Mouse (Mus musculus) embryo, embryonic 10.5 days (tissue): Measurements from ENCODE around the gene Stac.

Experiments used
- DNase-seq: peaks from one replicate; pipeline ENCODE4 v3.0.0-alpha.2; 2015; ENCODE audit warnings: low spot score

Stac gene

GRCm38 (mm10) chr9:111689680-111690483 lies at the start of gene Stac:
Gene Stac, minus strand, starts transcription at chr9:111690348.
- peak; percentile 45 for DNase-seq

DNA sequence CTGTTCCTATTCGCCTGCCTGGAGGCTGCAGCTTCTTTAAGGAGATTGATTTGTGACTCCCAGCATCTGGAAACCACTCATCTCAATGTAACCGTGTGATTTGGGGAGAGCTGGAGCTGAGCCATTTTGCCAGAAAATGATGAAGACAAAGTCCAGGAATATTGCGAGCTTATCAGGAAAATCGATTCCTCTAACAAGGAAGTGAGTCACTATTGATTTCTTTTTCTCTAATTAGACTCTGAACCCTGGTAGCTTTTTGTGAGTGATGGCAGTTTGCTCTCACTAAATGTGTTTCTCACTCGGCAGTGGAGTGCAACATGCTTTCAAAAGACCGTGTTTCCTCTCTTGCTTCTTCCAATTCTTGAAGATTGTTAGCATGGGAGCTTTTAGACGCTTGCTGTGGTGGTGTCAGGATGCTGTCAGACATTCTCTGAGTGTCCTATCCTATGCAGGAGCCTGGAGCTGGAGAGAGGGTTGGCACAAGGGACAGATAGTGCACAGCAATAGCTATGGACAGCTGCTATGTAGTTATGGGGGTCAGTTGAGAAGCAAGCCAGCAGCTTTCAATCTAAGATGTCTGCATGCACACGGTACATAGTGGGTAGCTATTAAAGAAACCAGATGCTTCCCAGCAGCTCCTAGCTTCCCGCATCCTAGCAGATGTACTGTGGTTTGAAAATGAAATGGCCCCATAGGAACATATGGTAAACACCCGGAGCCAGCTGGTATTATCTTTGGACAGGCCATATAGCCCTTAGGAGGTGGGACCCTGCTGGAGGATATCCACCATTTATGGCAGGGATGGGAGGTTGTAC lies 49.5 kb upstream of the Stac start:
- DNase-seq, result peak; percentile 14

- no peak for DNase-seq
These were observed 48.9 kb upstream of the Stac start for GRCm38 (mm10) chr9:111739026-111739425.

GRCm38 (mm10) chr9:111737796-111738195 lies 47.6 kb upstream of the Stac start:
- no peak for DNase-seq

GRCm38 (mm10) chr9:111735931-111736330 lies 45.8 kb upstream of the Stac start:
- DNase-seq, result peak; percentile 27

GRCm38 (mm10) chr9:111731939-111732670 lies 42.0 kb upstream of the Stac start:
- DNase-seq, result no peak

DNA sequence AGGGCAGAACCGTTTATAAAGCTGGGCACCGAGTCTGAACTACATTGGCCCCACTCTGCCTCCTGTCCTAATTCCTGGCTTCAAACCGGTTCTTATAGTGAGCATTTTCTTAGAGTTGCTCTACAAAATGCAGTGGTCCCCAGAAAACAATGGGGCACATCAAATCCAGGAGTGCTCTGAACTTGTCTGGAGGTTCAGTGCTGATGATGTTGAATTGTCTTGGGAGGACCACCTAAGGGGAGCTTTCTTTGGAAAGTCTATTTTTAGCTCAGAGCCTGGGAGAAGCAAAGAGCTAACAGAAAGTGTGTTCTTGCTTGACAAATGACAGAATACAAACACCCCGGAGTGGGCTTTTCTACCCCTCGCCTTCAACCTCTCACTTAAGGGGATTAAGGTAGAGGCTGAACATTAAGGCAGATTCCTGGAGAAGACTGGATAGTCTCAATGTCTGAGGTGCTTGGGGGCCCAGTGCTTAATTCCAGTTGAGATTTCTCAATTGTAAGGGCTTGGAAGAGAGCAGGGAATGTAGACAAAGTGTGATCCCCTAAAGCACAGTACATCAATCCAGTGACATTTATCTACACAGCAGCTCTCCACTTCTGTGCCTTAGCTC lies 34.9 kb upstream of the Stac start:
- DNase-seq, result peak; percentile 4

- no peak for DNase-seq
These were observed 24.3 kb upstream of the Stac start for GRCm38 (mm10) chr9:111714457-111714856.

GRCm38 (mm10) chr9:111700101-111700500 lies 10.0 kb upstream of the Stac start:
- DNase-seq, result no peak

DNA sequence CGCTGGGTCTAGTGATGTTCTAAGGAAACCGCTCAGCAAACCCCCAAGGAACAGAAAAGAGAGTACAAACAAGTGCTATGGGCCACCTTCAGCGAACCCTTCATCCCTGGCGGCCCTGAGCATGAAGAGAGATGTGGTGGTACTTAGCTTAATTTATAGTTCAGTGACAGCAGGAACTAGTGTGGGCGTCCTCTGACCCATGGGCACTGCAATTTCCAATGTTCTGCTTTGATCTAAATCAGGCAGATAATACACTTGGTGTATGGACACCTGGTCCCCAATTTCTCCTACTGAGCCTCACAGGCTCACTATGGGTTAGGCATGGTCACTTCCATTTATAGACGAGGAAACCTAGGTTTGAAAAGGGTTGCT lies 322 bp upstream of the Stac start:
- peak; percentile 24 for DNase-seq

GRCm38 (mm10) chr9:111689146-111689545 lies 1.0 kb downstream of the Stac start:
- DNase-seq, result no peak

DNA sequence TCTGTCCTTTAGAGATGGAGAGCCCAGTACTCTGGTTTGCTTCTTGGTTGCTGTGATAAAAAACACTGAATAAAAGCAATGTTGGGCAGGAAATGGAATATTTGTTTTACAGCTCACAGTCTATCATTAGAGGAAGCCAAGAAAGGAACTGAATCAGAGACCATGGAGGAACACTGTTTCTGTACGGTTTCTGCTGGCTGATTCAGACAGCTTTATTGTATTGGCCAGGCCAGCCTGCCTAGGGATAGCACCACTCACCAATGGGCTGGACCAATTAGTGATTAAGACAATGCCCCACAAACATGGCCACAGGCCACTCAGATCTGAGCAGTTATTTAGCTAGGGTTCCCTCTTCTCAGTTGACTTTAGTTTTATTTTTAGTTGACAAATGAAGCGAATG lies 6.0 kb downstream of the Stac start:
- no peak for DNase-seq

DNA sequence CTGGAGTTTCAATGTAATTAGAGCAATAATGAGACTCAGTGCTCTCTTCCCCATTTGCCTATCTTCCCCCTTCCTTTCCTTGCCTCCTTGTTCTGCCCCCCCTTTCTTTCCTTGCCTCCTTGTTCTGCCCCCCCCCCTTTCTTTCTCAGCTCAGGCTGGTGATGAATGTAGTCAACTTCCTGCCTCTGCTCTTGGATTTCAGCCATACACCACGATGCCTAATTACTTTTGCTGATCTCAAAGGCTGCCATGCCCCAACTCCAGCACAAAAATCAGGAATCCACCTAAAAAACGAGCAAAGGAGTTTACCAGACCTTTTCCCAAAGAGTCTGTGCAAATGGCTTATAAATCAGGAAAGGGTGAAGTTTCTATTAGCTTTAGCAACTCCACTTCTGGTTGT lies 10.6 kb downstream of the Stac start:
- DNase-seq, result no peak

DNA sequence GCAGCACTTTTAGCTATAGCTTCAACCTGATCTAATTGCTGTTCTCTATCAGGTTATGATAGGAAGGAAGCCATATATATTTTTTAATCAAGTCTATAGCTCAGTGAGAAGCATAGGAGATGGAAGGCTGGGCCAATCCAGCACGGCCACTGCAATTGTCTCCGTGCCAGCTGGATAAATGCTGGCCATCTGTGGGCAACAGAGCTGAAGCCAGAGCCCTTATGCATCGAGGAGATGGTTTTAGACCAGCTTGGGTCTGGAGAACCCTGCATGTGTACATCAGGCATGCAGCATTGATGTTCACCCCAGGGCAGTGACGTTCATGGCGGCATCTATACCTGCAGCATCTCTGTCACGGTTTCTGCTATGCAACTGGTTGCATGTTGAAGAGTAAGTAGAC lies 20.3 kb downstream of the Stac start:
- no peak for DNase-seq

- no peak for DNase-seq
These were observed 35.1 kb downstream of the Stac start for GRCm38 (mm10) chr9:111655066-111655465.

DNA sequence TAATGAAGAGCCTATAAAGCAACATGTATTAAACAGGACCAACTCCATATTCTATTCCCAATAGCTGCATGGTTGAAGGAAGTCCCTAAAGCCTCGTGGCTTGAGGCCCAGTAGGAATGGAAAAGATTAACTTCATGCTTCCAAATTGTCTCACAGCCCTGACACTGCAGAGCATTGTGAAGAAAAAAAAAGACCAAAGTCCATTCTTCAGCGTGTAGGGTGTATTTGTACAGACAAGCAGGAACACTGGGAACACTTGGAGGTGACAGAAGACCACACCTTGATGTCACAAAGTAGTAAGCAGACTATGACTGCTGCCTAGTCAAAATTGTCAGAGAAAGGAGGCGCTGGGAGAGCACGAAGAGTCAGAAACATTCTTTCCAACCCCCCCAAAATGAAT lies 45.9 kb downstream of the Stac start:
- DNase-seq, result no peak

- DNase-seq, result no peak
These were observed 46.8 kb downstream of the Stac start for GRCm38 (mm10) chr9:111643369-111643768.

DNA sequence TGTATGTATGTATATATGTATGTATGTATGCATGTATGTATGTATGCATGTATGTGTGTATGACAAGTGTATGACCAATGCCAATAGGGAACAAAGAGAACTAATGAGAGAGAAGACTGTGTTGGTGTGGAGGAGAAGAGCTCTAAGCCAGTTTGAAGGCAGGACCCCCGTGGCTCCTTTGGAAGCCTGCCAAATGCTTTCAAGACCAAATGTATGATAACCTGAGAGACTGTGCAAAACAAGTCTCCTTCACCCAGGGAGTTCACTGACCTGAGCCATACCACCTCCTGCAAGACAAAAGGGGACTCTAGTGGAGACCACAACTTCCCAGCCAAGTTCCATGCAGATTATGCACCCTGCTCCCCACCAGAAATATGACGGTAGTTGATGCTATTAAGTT lies 52.5 kb downstream of the Stac start:
- DNase-seq, result no peak

DNA sequence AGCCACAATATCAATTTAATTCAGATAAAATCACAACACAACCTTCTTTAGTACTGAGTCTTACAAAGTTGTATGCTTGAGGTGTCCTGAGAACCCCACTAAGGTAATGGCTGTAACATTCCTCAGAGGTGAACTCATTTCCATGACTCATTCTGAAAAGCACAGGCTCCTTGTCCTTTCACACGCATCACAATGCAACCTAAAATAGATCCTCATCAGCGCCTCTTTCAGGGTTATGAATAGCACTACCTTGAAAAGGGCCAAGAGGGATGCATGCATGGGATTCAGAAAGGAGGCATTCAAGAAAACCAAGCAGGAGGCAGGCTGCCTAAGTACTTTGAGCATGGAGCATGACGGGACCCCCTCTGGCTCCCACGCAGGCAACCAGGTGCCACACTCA lies 57.3 kb downstream of the Stac start:
- no peak for DNase-seq

GRCm38 (mm10) chr9:111621191-111621590 lies 69.0 kb downstream of the Stac start:
- no peak for DNase-seq

GRCm38 (mm10) chr9:111611341-111611740 lies 78.8 kb downstream of the Stac start:
- DNase-seq, result no peak

DNA sequence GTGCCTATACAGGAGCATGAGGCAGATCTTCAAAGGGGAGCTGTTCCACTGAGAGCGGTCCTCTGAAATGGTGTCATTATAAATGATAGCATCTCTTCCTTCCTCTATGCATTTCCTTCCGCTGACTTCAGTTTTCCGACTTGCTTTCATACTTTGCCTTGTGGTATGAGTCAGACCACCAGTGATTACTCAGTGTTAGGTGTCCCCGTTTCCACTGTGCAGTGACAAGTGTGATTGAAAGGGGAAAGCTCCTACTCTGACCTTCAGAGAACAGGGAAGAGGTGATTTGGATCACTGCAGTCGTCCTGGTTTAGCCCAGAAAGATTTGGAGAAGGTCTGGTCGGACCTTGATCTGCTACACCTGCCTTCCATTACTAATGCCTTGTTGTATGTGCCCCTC lies 81.4 kb downstream of the Stac start:
- no peak for DNase-seq
